Mouse (Mus musculus): Measurements from ENCODE around the gene Depdc1b. TPM values are rescaled to one million over a fixed set of nuclear protein-coding genes. Genes with fewer than 3 reads are reported as not detected.

Gene Depdc1b
- polyA plus RNA-seq, 1 experiment from 2014 or later = 5.6 TPM

DNA sequence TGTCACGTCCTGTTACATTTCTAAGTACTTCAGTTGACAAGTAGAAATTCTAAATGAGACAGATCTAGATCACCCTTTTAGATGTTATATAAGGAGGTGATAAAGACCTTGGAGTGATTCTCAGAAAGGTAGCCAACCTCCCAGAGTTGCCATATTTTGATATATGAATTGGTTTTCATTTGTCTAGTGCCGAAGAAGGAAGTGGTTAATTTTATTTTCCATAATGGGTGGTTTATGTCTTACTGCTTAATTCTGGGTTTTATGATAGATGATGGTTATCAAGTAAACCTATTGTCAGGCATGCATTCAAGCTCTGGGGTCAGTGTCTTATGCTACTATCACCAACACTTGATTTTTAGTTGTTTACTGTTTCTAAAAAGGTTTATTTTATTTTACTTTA lies 135.0 kb downstream of the Depdc1b start:
- WGBS = 79% methylated on average over 2 of the region's 2 CpGs
- H3K36me3 ChIP-seq (ENCODE audit: control insufficient read depth, insufficient read depth, low read length) = no peaks in the 10 kb centered on the region
- no peak overlapping the region for H3K27ac ChIP-seq (replicated peaks; ENCODE audit: low read depth, low read length)
- DNase-seq (ENCODE audit: low spot score) (no peak), ATAC-seq (ENCODE audit: low read depth) (no peak)
- H3K9me3 ChIP-seq (ENCODE audit: control insufficient read depth, low read length) = no peaks in the 10 kb centered on the region
- peaks cover 11% of the 10 kb centered on the region for H3K4me1 ChIP-seq (ENCODE audit: control insufficient read depth, insufficient read depth, low read length)
- no peak overlapping the region for H3K4me3 ChIP-seq (ENCODE audit: low read depth, low read length)
- H3K9ac ChIP-seq (ENCODE audit: low read depth, low read length) = no peak overlapping the region
- no peaks in the 10 kb centered on the region for H3K27me3 ChIP-seq (replicated peaks; ENCODE audit: control insufficient read depth, insufficient read depth, low read length)
- H3K4me2 ChIP-seq (ENCODE audit: low read depth, low read length) = no peak overlapping the region

DNA sequence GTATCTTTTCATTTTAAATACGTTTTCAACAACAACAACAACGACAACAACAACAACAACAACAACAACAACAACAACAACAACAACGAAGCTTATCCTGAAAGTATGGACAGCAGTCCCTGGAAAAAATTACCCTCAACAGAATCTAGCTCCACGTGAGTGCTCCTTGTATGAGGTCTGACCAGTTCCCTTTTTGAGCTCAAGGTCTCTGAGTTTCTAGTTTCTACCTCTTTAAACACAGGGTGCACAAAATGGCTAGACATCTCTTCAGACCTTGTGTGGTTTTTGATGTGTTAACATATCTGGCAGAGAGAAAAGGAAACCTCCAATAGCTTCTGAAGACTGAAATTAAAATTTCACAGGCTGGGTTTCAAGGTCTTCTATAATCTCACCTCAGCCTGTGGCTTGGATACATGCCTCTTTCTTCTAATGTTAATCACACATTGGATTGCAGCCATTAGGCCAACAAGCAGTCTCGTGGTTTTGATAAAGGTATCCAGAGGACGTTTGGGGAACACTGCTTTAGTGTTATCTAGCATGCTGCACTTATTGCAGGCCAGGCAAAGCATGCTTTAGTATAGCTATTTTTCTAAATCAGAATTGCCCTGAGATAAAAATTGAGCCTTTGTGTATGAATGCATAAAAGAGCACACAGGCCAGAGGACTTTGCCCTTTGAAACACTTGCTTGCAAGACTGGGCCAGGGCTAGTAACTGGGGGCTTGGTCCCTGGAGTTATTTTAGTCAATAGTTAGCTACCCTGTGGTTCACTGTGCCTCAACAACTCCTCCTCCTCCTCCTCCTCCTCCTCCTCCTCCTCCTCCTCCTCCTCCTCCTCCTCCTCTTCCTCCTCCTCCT lies 137.2 kb downstream of the Depdc1b start:
- ATAC-seq (ENCODE audit: low read depth) = peak; percentile 22; the same call in 1 of the 2 replicates
- no peak overlapping the region for H3K4me2 ChIP-seq (ENCODE audit: low read depth, low read length)

More for the DNA sequence above, 137.2 kb downstream of the Depdc1b start:
- Histone ChIP-seq H3K27me3 (replicated peaks; ENCODE audit: control insufficient read depth, insufficient read depth, low read length) (no peaks in the 10 kb centered on the region), H3K27ac (replicated peaks; ENCODE audit: low read depth, low read length) (no peak overlapping the region), H3K36me3 (ENCODE audit: control insufficient read depth, insufficient read depth, low read length) (no peaks in the 10 kb centered on the region), H3K4me1 (ENCODE audit: control insufficient read depth, insufficient read depth, low read length) (peaks cover 8% of the 10 kb centered on the region), H3K9me3 (ENCODE audit: control insufficient read depth, low read length) (no peaks in the 10 kb centered on the region), H3K4me3 (ENCODE audit: low read depth, low read length) (no peak overlapping the region), H3K9ac (ENCODE audit: low read depth, low read length) (no peak overlapping the region)
- peak; percentile 74 for DNase-seq (ENCODE audit: low spot score)
- WGBS = 60% methylated on average over 6 of the region's 6 CpGs

Other genes with a start within 250 kb of the Depdc1b start
- gene Ndufaf2, start 157.7 kb upstream of the Depdc1b start, polyA plus RNA-seq (2014; fragmentation: Nextera tagmentation; extraction: Ambion mirVana) = 62.6 and 65.2 TPM in 2 replicates
- 16.1 and 17.0 TPM in 2 replicates for gene Ercc8, start 157.6 kb upstream of the Depdc1b start, polyA plus RNA-seq (2014; fragmentation: Nextera tagmentation; extraction: Ambion mirVana)
- gene Elovl7, start 101.9 kb upstream of the Depdc1b start, polyA plus RNA-seq (2014; fragmentation: Nextera tagmentation; extraction: Ambion mirVana) = 4.1 and 4.2 TPM in 2 replicates
- 13.6 and 14.0 TPM in 2 replicates for gene Pde4d, start 133.6 kb downstream of the Depdc1b start, polyA plus RNA-seq (2014; fragmentation: Nextera tagmentation; extraction: Ambion mirVana)

Measured in embryonic facial prominence, embryonic 14.5 days (tissue).